10 mouse cellular contexts compared by ENCODE assay signal in genomic region chr9:98600094-98600493, GRCm38 (mm10). TPM values are rescaled to one million over a fixed set of nuclear protein-coding genes. Genes with fewer than 3 reads are reported as not detected.
DNase-seq lines count a peak whose midpoint lies in the region; ATAC-seq and TF ChIP-seq lines count a peak whose summit lies in the region.
"Had no signal": no experiment of that assay in that cellular context is flagged by ENCODE, and none has a peak within 500 bp of the region (broad histone marks: within the 10 kb centered on the region; RNA-seq: fewer than 3 reads in every experiment).

No protein-coding gene starts in this region.

- H3K79me2 ChIP-seq in MEL (ENCODE audit: control insufficient read depth, insufficient read depth, low read length, poor library complexity): peaks cover 17% of the 10 kb centered on the region

- 85% methylated on average over 6 of the region's 6 CpGs for WGBS in heart, embryonic 14.5 days
- 82% methylated on average over 6 of the region's 6 CpGs for WGBS in forebrain, embryonic 15.5 days
- 90% methylated on average over 6 of the region's 6 CpGs for WGBS in midbrain, embryonic 10.5 days

- TF ChIP-seq EP300 in MEL (IDR thresholded peaks at IDR 0.05; ENCODE audit: low read depth in 1 of 2, low read length in 2 of 2): no peak

- peak overlapping the region; percentile 70; the same call in 1 of the 2 replicates for H3K4me2 ChIP-seq in heart, embryonic 14.5 days (ENCODE audit: low read length)
- no peak overlapping the region for H3K4me2 ChIP-seq in forebrain, embryonic 15.5 days (replicated peaks)

- no peak for DNase-seq in heart, postnatal 14 days
- DNase-seq in MEL (ENCODE audit: low read depth, low spot score): peak; percentile 23
- no peak for DNase-seq in midbrain, embryonic 10.5 days (ENCODE audit: low spot score)
- DNase-seq in gastrocnemius, postnatal 36 days: no peak
- no peak for DNase-seq in natural killer cell, adult 2 months (ENCODE audit: low spot score in 2 of 2)
- no peak for DNase-seq in retina, embryonic 14.5 days (ENCODE audit: low spot score)
- DNase-seq: gastrocnemius, postnatal 10 days; thymus, postnatal 14 days had no signal

- H3K9me3 ChIP-seq in heart, embryonic 14.5 days (ENCODE audit: control insufficient read depth, low read length): 0 out of 2 replicates have a peak, but pooled peaks cover 4% of the 10 kb centered on the region
- H3K9me3 ChIP-seq in MEL (replicated peaks; ENCODE audit: insufficient read depth, low read length): no peaks in the 10 kb centered on the region
- no peaks in the 10 kb centered on the region for H3K9me3 ChIP-seq in forebrain, embryonic 15.5 days
- H3K9me3 ChIP-seq in midbrain, embryonic 10.5 days (replicated peaks): no peaks in the 10 kb centered on the region

- H3K4me1 ChIP-seq in heart, embryonic 14.5 days (ENCODE audit: control insufficient read depth in 2 of 2, insufficient read depth in 2 of 2, low read length in 2 of 2): peaks cover 0 to 12% of the 10 kb centered on the region in 2 experiments; a peak in 2 of 4 replicates
- peaks cover 0 to 7% of the 10 kb centered on the region in 2 experiments; a peak in 2 of 4 replicates for H3K4me1 ChIP-seq in MEL (ENCODE audit: control insufficient read depth in 1 of 2, insufficient read depth in 2 of 2, low read length in 2 of 2)
- peaks cover 17% of the 10 kb centered on the region for H3K4me1 ChIP-seq in forebrain, embryonic 15.5 days
- peaks cover 14% of the 10 kb centered on the region for H3K4me1 ChIP-seq in midbrain, embryonic 10.5 days

- no peak for TF ChIP-seq CTCF in MEL (IDR thresholded peaks at IDR 0.05 in 2 of 3, conservative IDR thresholded peaks at IDR 0.05 in 1 of 3; ENCODE audit: control insufficient read depth in 1 of 3, insufficient read depth in 1 of 3, low read depth in 2 of 3, low read length in 3 of 3, poor library complexity in 1 of 3, severe bottlenecking in 1 of 3)

- H3K4me3 ChIP-seq in heart, embryonic 14.5 days (ENCODE audit: control insufficient read depth in 1 of 2, insufficient read depth in 1 of 2, low read depth in 1 of 2, low read length in 2 of 2): no peak overlapping the region
- H3K4me3 ChIP-seq in MEL (ENCODE audit: control insufficient read depth in 1 of 2, insufficient read depth in 1 of 2, low read depth in 2 of 2, low read length in 2 of 2): peak overlapping the region in 1 of 2 experiments; percentile 95; a peak in 3 of 4 replicates
- H3K4me3 ChIP-seq in forebrain, embryonic 15.5 days: peak overlapping the region; percentile 94
- H3K4me3 ChIP-seq in midbrain, embryonic 10.5 days: peak overlapping the region; percentile 89

- TF ChIP-seq POLR2A in MEL (IDR thresholded peaks at IDR 0.05; ENCODE audit: control insufficient read depth in 1 of 2, insufficient read depth in 1 of 2, low read depth in 1 of 2, low read length in 2 of 2, poor library complexity in 1 of 2): no peak

- no peaks in the 10 kb centered on the region for H3K27me3 ChIP-seq in heart, embryonic 14.5 days (ENCODE audit: control insufficient read depth, insufficient read depth, low read length)
- H3K27me3 ChIP-seq in MEL (ENCODE audit: control insufficient read depth in 1 of 2, insufficient read depth in 2 of 2, low read length in 2 of 2): no peaks in the 10 kb centered on the region
- H3K27me3 ChIP-seq in forebrain, embryonic 15.5 days: no peaks in the 10 kb centered on the region
- H3K27me3 ChIP-seq in midbrain, embryonic 10.5 days (ENCODE audit: low read depth, poor library complexity, severe bottlenecking): no peaks in the 10 kb centered on the region

- no peak overlapping the region for H3K9ac ChIP-seq in heart, embryonic 14.5 days (ENCODE audit: low read length)
- peak overlapping the region; percentile 89 for H3K9ac ChIP-seq in MEL (ENCODE audit: control insufficient read depth, low read depth, low read length, poor library complexity, severe bottlenecking)
- no peak overlapping the region for H3K9ac ChIP-seq in forebrain, embryonic 15.5 days (replicated peaks)

- no peak overlapping the region for H3K27ac ChIP-seq in heart, embryonic 14.5 days (replicated peaks in 1 of 2; ENCODE audit: control insufficient read depth in 1 of 2, insufficient read depth in 1 of 2, low read depth in 2 of 2, low read length in 2 of 2)
- H3K27ac ChIP-seq in MEL (ENCODE audit: control insufficient read depth, low read depth, low read length): no peak overlapping the region
- H3K27ac ChIP-seq in forebrain, embryonic 15.5 days (replicated peaks): no peak overlapping the region
- H3K27ac ChIP-seq in midbrain, embryonic 10.5 days (replicated peaks): no peak overlapping the region

- intact Hi-C loops in heart, postnatal 14 days (cut with DNase I): loop anchor here (5.0 kb wide), 1 partner anchor 38 kb away; the partner anchor contains the start of gene Copb2
- intact Hi-C loops in gastrocnemius, postnatal 36 days (cut with DNase I): loop anchor here (5.0 to 10.0 kb wide), 2 partner anchors 38 to 645 kb away; partner anchors contain the start of genes Cep70 and Copb2

- no peak for ATAC-seq in heart, embryonic 14.5 days (ENCODE audit: insufficient number of reproducible peaks, insufficient read depth, low FRiP score, low read depth)
- no peak for ATAC-seq in forebrain, embryonic 15.5 days (replicated peaks)

- H3K36me3 ChIP-seq in heart, embryonic 14.5 days (ENCODE audit: control insufficient read depth, insufficient read depth, low read length): peaks cover 34% of the 10 kb centered on the region
- H3K36me3 ChIP-seq in MEL (ENCODE audit: control insufficient read depth in 1 of 2, insufficient read depth in 2 of 2, low read length in 2 of 2): peaks cover 3 to 8% of the 10 kb centered on the region in 2 experiments
- peaks cover 19% of the 10 kb centered on the region for H3K36me3 ChIP-seq in forebrain, embryonic 15.5 days
- peaks cover 37% of the 10 kb centered on the region for H3K36me3 ChIP-seq in midbrain, embryonic 10.5 days

- no peak for TF ChIP-seq RAD21 in MEL (IDR thresholded peaks at IDR 0.05; ENCODE audit: low read depth, low read length)

TF ChIP-seq in MEL, 35 proteins besides CTCF, POLR2A, EP300 and RAD21:
- TF ChIP-seq HCFC1 (IDR thresholded peaks at IDR 0.05; ENCODE audit: low read depth, low read length) (no peak), BHLHE40 (IDR thresholded peaks at IDR 0.05; ENCODE audit: borderline replicate concordance, low read depth, low read length) (no peak), USF2 (IDR thresholded peaks at IDR 0.05; ENCODE audit: borderline replicate concordance in 1 of 2, insufficient read depth in 1 of 2, low read depth in 1 of 2, low read length in 2 of 2) (no peak), SIN3A (IDR thresholded peaks at IDR 0.05; ENCODE audit: low read length) (no peak), TCF12 (IDR thresholded peaks at IDR 0.05; ENCODE audit: low read depth, low read length) (no peak), MAX (IDR thresholded peaks at IDR 0.05; ENCODE audit: low read length) (no peak)

RNA-seq across cellular contexts. Expression of gene Mrps22, which starts 1.4 kb away (rescaled TPM):
- 51.8 and 55.9 TPM in 2 replicates for polyA plus RNA-seq in heart, embryonic 14.5 days (2014; fragmentation: Nextera tagmentation; extraction: Ambion mirVana)
- 10 to 100 TPM; 28.6 to 34.1 TPM for total RNA-seq in heart, postnatal 14 days (2021)
- total RNA-seq in MEL (2012; rRNA removed): 124 and 129 TPM in 2 replicates
- 100 to 1,000 TPM in 1 of 2 experiments, 10 to 100 TPM in 1; 75.0 to 165 TPM for polyA plus RNA-seq in MEL (2012; ENCODE audit: insufficient read depth in 1 of 2, insufficient read length in 2 of 2, low read depth in 1 of 2, low replicate concordance in 2 of 2, missing spikeins in 1 of 2)
- 54.9 and 57.4 TPM in 2 replicates for polyA plus RNA-seq in forebrain, embryonic 15.5 days (2015; fragmentation: Nextera tagmentation; extraction: Ambion mirVana)
- 74.8 and 80.2 TPM in 2 replicates for polyA plus RNA-seq in midbrain, embryonic 10.5 days (2016; fragmentation: Nextera tagmentation; extraction: Ambion mirVana)
- total RNA-seq in gastrocnemius, postnatal 36 days (2021): 10 to 100 TPM; 22.2 to 24.1 TPM

RNA-seq across cellular contexts. Expression of gene Copb2, which starts 36.6 kb away (rescaled TPM):
- polyA plus RNA-seq in heart, embryonic 14.5 days (2014; fragmentation: Nextera tagmentation; extraction: Ambion mirVana): 132 and 141 TPM in 2 replicates
- total RNA-seq in heart, postnatal 14 days (2021): 10 to 100 TPM; 91.7 to 98.2 TPM
- total RNA-seq in MEL (2012; rRNA removed): 97.7 and 102 TPM in 2 replicates
- 10 to 100 TPM; 84.4 to 93.3 TPM for polyA plus RNA-seq in MEL (2012; ENCODE audit: insufficient read depth in 1 of 2, insufficient read length in 2 of 2, low read depth in 1 of 2, low replicate concordance in 2 of 2, missing spikeins in 1 of 2)
- 128 and 133 TPM in 2 replicates for polyA plus RNA-seq in forebrain, embryonic 15.5 days (2015; fragmentation: Nextera tagmentation; extraction: Ambion mirVana)
- 158 and 164 TPM in 2 replicates for polyA plus RNA-seq in midbrain, embryonic 10.5 days (2016; fragmentation: Nextera tagmentation; extraction: Ambion mirVana)
- 10 to 100 TPM; 55.7 to 61.9 TPM for total RNA-seq in gastrocnemius, postnatal 36 days (2021)

Comparison
In these comparisons a context has a peak if more than half of its experiments do, and no peak if none do; other contexts are left out.
1. H3K4me3 ChIP-seq: peak in forebrain, embryonic 15.5 days (single experiment) and midbrain, embryonic 10.5 days (single experiment); none in heart, embryonic 14.5 days (0 of 2).